Mouse (Mus musculus) MEL (cell line): ENCODE results near the gene Ly6g6d.

Experiments used
- CHD2 ChIP-seq: IDR thresholded peaks from 2 replicates; pipeline ENCODE4 v1.6.1; 2011; ENCODE audit warnings: low read length, improper control_type of control experiment
- EP300 ChIP-seq, 2 experiments: IDR thresholded peaks; 2 replicates each; pipeline ENCODE4 v1.6.1; 2011; ENCODE audit warnings: improper control_type of control experiment in 2 of 2, low read length in 2 of 2, low read depth in 1 of 2, mild to moderate bottlenecking in 1 of 2
- KAT2A ChIP-seq: conservative IDR thresholded peaks from 2 replicates; pipeline ENCODE4 v1.6.1; 2012; ENCODE audit warnings: low read depth, low read length, improper control_type of control experiment, inconsistent platforms
- NELFE ChIP-seq: IDR thresholded peaks from 2 replicates; pipeline ENCODE4 v1.6.1; 2011; ENCODE audit warnings: low read depth, low read length, improper control_type of control experiment
- POLR2A ChIP-seq, 2 experiments: IDR thresholded peaks; 2 replicates each; pipeline ENCODE4 v1.6.1; 2011 to 2012; ENCODE audit warnings: low read length in 2 of 2, mild to moderate bottlenecking in 2 of 2, control low read depth in 1 of 2, improper control_type of control experiment in 1 of 2, low read depth in 1 of 2, moderate library complexity in 1 of 2; ENCODE audit not compliant: control insufficient read depth in 1 of 2, insufficient read depth in 1 of 2, poor library complexity in 1 of 2
- USF2 ChIP-seq, 2 experiments: IDR thresholded peaks; 2 replicates each; pipeline ENCODE4 v1.6.1; 2011 to 2012; ENCODE audit warnings: improper control_type of control experiment in 2 of 2, low read length in 2 of 2, borderline replicate concordance in 1 of 2, inconsistent platforms in 1 of 2, low read depth in 1 of 2, mild to moderate bottlenecking in 1 of 2; ENCODE audit not compliant: insufficient read depth in 1 of 2

DNA sequence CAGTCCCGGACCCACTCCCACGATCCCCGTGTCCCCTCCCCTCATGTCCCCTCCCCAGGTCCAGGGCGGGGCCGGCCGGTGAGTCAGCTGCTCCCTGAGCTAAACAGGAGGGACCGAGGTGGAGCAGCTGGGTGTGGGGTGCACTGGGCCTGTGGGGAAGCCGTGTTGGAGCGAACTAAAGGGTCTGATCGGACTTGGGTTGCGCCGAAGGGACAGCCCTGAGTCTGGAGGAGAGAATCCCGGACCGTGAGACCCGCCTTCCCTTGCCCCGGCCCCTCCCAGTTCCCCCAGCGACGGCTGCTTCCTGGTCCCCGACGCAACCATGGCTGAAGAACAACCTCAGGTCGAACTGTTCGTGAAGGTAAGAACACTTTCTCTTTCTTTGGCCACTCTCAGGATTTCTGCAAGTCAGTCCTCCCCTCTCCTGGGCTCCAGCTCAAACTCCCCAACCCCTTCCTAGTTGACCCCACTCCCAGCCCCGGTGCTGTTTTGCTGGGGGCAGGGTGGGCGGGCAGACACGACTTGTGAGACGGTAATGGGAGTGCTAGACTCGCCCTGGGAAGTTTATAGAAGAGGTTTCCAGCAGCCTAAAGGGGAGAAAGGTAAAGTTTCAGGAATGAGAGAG is 27.6 kb downstream of the Ly6g6d start:
- TF ChIP-seq USF2 (IDR thresholded peaks at IDR 0.05; ENCODE audit: borderline replicate concordance in 1 of 2, insufficient read depth in 1 of 2, low read depth in 1 of 2, low read length in 2 of 2) (no peak), CHD2 (no peak), KAT2A (no peak), POLR2A (IDR thresholded peaks at IDR 0.05; ENCODE audit: control insufficient read depth in 1 of 2, insufficient read depth in 1 of 2, low read depth in 1 of 2, low read length in 2 of 2, poor library complexity in 1 of 2) (peak; percentile 60 to 69; a peak in 2 of 4 replicates), EP300 (IDR thresholded peaks at IDR 0.05; ENCODE audit: low read depth in 1 of 2, low read length in 2 of 2) (0 out of 4 replicates have a peak, but pooled peaks of 1 of the 2 experiments have one; percentile 3), NELFE (peak; percentile 57)
